Mouse (Mus musculus): ENCODE data around the gene Sdhb. TPM values are rescaled to one million over a fixed set of nuclear protein-coding genes. Genes with fewer than 3 reads are reported as not detected.

The Sdhb gene
- polyA plus RNA-seq, 1 experiment from 2014 or later = 438 TPM

GRCm38 (mm10) chr4:140964620-140965019 lies 3.6 kb downstream of the Sdhb start:
- 20% methylated on average over 7 of the region's 7 CpGs for WGBS
- Histone ChIP-seq H3K27ac (replicated peaks) (no peak overlapping the region), H3K4me1 (peaks cover 33% of the 10 kb centered on the region), H3K4me3 (no peak overlapping the region), H3K27me3 (replicated peaks; ENCODE audit: low read depth, poor library complexity, severe bottlenecking) (no peaks in the 10 kb centered on the region), H3K9me3 (no peaks in the 10 kb centered on the region), H3K36me3 (replicated peaks) (peaks cover 43% of the 10 kb centered on the region)
- peak; percentile 78 for DNase-seq (ENCODE audit: low spot score)

- peaks cover 73% of the 10 kb centered on the region for H3K36me3 ChIP-seq (replicated peaks)
- peaks cover 10% of the 10 kb centered on the region for H3K4me1 ChIP-seq
- no peaks in the 10 kb centered on the region for H3K9me3 ChIP-seq
- no peaks in the 10 kb centered on the region for H3K27me3 ChIP-seq (replicated peaks; ENCODE audit: low read depth, poor library complexity, severe bottlenecking)
- 86% methylated on average over 11 of the region's 11 CpGs for WGBS
- no peak overlapping the region for H3K27ac ChIP-seq (replicated peaks)
- H3K4me3 ChIP-seq = no peak overlapping the region
- no peak for DNase-seq (ENCODE audit: low spot score)
Measured at GRCm38 (mm10) chr4:140967386-140968159, 6.6 kb downstream of the Sdhb start.

- H3K27me3 ChIP-seq (replicated peaks; ENCODE audit: low read depth, poor library complexity, severe bottlenecking) = no peaks in the 10 kb centered on the region
- DNase-seq (ENCODE audit: low spot score) = no peak
- H3K27ac ChIP-seq (replicated peaks) = no peak overlapping the region
- H3K4me1 ChIP-seq = no peaks in the 10 kb centered on the region
- peaks cover 98% of the 10 kb centered on the region for H3K36me3 ChIP-seq (replicated peaks)
- H3K9me3 ChIP-seq = no peaks in the 10 kb centered on the region
- no peak overlapping the region for H3K4me3 ChIP-seq
- 90% methylated on average over 13 of the region's 13 CpGs for WGBS
Measured at GRCm38 (mm10) chr4:140971691-140972090, 10.7 kb downstream of the Sdhb start.

- 92% methylated on average over 6 of the region's 6 CpGs for WGBS
- H3K27ac ChIP-seq (replicated peaks) = no peak overlapping the region
- no peaks in the 10 kb centered on the region for H3K27me3 ChIP-seq (replicated peaks; ENCODE audit: low read depth, poor library complexity, severe bottlenecking)
- H3K9me3 ChIP-seq = no peaks in the 10 kb centered on the region
- no peaks in the 10 kb centered on the region for H3K4me1 ChIP-seq
- no peak for DNase-seq (ENCODE audit: low spot score)
- peaks cover 100% of the 10 kb centered on the region for H3K36me3 ChIP-seq (replicated peaks)
- H3K4me3 ChIP-seq = no peak overlapping the region
Measured at GRCm38 (mm10) chr4:140974408-140974807, 13.4 kb downstream of the Sdhb start.

GRCm38 (mm10) chr4:140975356-140975755 lies 14.4 kb downstream of the Sdhb start:
- H3K36me3 ChIP-seq (replicated peaks) = peaks cover 100% of the 10 kb centered on the region
- no peaks in the 10 kb centered on the region for H3K9me3 ChIP-seq
- H3K4me3 ChIP-seq = no peak overlapping the region
- WGBS = 97% methylated on average over 7 of the region's 7 CpGs
- no peak overlapping the region for H3K27ac ChIP-seq (replicated peaks)
- no peaks in the 10 kb centered on the region for H3K27me3 ChIP-seq (replicated peaks; ENCODE audit: low read depth, poor library complexity, severe bottlenecking)
- H3K4me1 ChIP-seq = no peaks in the 10 kb centered on the region
- no peak for DNase-seq (ENCODE audit: low spot score)

- H3K36me3 ChIP-seq (replicated peaks) = peaks cover 91% of the 10 kb centered on the region
- no peak for DNase-seq (ENCODE audit: low spot score)
- no peak overlapping the region for H3K4me3 ChIP-seq
- H3K27me3 ChIP-seq (replicated peaks; ENCODE audit: low read depth, poor library complexity, severe bottlenecking) = no peaks in the 10 kb centered on the region
- no peak overlapping the region for H3K27ac ChIP-seq (replicated peaks)
- peaks cover 3% of the 10 kb centered on the region; the same call in 1 of the 2 replicates for H3K9me3 ChIP-seq
- WGBS = 83% methylated on average over 10 of the region's 10 CpGs
- H3K4me1 ChIP-seq = no peaks in the 10 kb centered on the region
Measured at GRCm38 (mm10) chr4:140977278-140977677, 16.3 kb downstream of the Sdhb start.

- peaks cover 83% of the 10 kb centered on the region for H3K36me3 ChIP-seq (replicated peaks)
- DNase-seq (ENCODE audit: low spot score) = no peak
- 95% methylated on average over 14 of the region's 14 CpGs for WGBS
Measured at GRCm38 (mm10) chr4:140977886-140978692, 17.1 kb downstream of the Sdhb start.

GRCm38 (mm10) chr4:140981605-140982004 lies 20.6 kb downstream of the Sdhb start:
- Histone ChIP-seq H3K9me3 (peaks cover 3% of the 10 kb centered on the region; the same call in 1 of the 2 replicates), H3K27ac (replicated peaks) (no peak overlapping the region), H3K36me3 (replicated peaks) (peaks cover 48% of the 10 kb centered on the region), H3K4me3 (no peak overlapping the region), H3K27me3 (replicated peaks; ENCODE audit: low read depth, poor library complexity, severe bottlenecking) (no peaks in the 10 kb centered on the region), H3K4me1 (peaks cover 22% of the 10 kb centered on the region)
- WGBS = 84% methylated on average over 2 of the region's 2 CpGs
- no peak for DNase-seq (ENCODE audit: low spot score)

More at GRCm38 (mm10) chr4:140977886-140978692, 17.1 kb downstream of the Sdhb start:
- Histone ChIP-seq H3K9me3 (peaks cover 3% of the 10 kb centered on the region; the same call in 1 of the 2 replicates), H3K27me3 (replicated peaks; ENCODE audit: low read depth, poor library complexity, severe bottlenecking) (no peaks in the 10 kb centered on the region), H3K27ac (replicated peaks) (no peak overlapping the region), H3K4me1 (peaks cover 7% of the 10 kb centered on the region), H3K4me3 (no peak overlapping the region)

- no peak for DNase-seq (ENCODE audit: low spot score)
- H3K36me3 ChIP-seq (replicated peaks) = peaks cover 36% of the 10 kb centered on the region
- H3K4me3 ChIP-seq = no peak overlapping the region
- WGBS = 63% methylated on average over 4 of the region's 4 CpGs
- H3K4me1 ChIP-seq = peaks cover 34% of the 10 kb centered on the region
- peak overlapping the region; percentile 11; the same call in 1 of the 2 replicates for H3K27ac ChIP-seq (replicated peaks)
- peaks cover 3% of the 10 kb centered on the region; the same call in 1 of the 2 replicates for H3K9me3 ChIP-seq
- H3K27me3 ChIP-seq (replicated peaks; ENCODE audit: low read depth, poor library complexity, severe bottlenecking) = no peaks in the 10 kb centered on the region
Measured at GRCm38 (mm10) chr4:140982808-140983207, 21.8 kb downstream of the Sdhb start.

GRCm38 (mm10) chr4:140983442-140983841 lies 22.4 kb downstream of the Sdhb start:
- H3K36me3 ChIP-seq (replicated peaks) = peaks cover 29% of the 10 kb centered on the region
- DNase-seq (ENCODE audit: low spot score) = no peak
- H3K4me1 ChIP-seq = peaks cover 40% of the 10 kb centered on the region
- H3K27me3 ChIP-seq (replicated peaks; ENCODE audit: low read depth, poor library complexity, severe bottlenecking) = no peaks in the 10 kb centered on the region
- 18% methylated on average over 9 of the region's 9 CpGs for WGBS
- H3K9me3 ChIP-seq = peaks cover 3% of the 10 kb centered on the region; the same call in 1 of the 2 replicates
- H3K4me3 ChIP-seq = no peak overlapping the region
- peak overlapping the region; percentile 11; the same call in 1 of the 2 replicates for H3K27ac ChIP-seq (replicated peaks)

GRCm38 (mm10) chr4:140984544-140984943 lies 23.5 kb downstream of the Sdhb start:
- H3K4me1 ChIP-seq = peaks cover 51% of the 10 kb centered on the region
- H3K4me3 ChIP-seq = no peak overlapping the region
- WGBS = 83% methylated on average over 6 of the region's 6 CpGs
- H3K36me3 ChIP-seq (replicated peaks) = peaks cover 18% of the 10 kb centered on the region
- no peak for DNase-seq (ENCODE audit: low spot score)
- H3K27me3 ChIP-seq (replicated peaks; ENCODE audit: low read depth, poor library complexity, severe bottlenecking) = no peaks in the 10 kb centered on the region
- H3K9me3 ChIP-seq = peaks cover 3% of the 10 kb centered on the region; the same call in 1 of the 2 replicates
- no peak overlapping the region for H3K27ac ChIP-seq (replicated peaks)

- Histone ChIP-seq H3K4me3 (peak overlapping the region; percentile 76), H3K36me3 (replicated peaks) (peaks cover 2% of the 10 kb centered on the region), H3K27me3 (replicated peaks; ENCODE audit: low read depth, poor library complexity, severe bottlenecking) (no peaks in the 10 kb centered on the region), H3K9me3 (peaks cover 3% of the 10 kb centered on the region; the same call in 1 of the 2 replicates), H3K4me1 (peaks cover 52% of the 10 kb centered on the region), H3K27ac (replicated peaks) (peak overlapping the region; percentile 84)
- no peak for DNase-seq (ENCODE audit: low spot score)
- WGBS = 32% methylated on average over 15 of the region's 15 CpGs
Measured at GRCm38 (mm10) chr4:140986024-140986710, 25.2 kb downstream of the Sdhb start.

Data from embryonic facial prominence, embryonic 10.5 days (tissue).